Mouse (Mus musculus) left cerebral cortex, adult 2 months (tissue): ENCODE measurements around the gene Rasl10b. TPM values are rescaled to one million over a fixed set of nuclear protein-coding genes. Genes with fewer than 3 reads are reported as not detected.

Experiments used
- DNase-seq, 2 experiments: peaks; one replicate each; pipeline ENCODE4 v3.0.0; 2021 to 2022; ENCODE audit warnings: low spot score in 2 of 2, mixed read lengths in 1 of 2; ENCODE audit errors: extremely low spot score in 1 of 2
- H3K27ac ChIP-seq: fragments of 200-600 bp; 2 replicates; pipeline ENCODE4 v1.8.1; 2022
- H3K4me3 ChIP-seq: fragments of 200-600 bp; 2 replicates; pipeline ENCODE4 v1.8.1; 2022
- CTCF ChIP-seq: fragments of 200-600 bp; IDR thresholded peaks from 2 replicates; pipeline ENCODE4 v1.8.1; 2022; ENCODE audit warnings: antibody characterized with exemption, mild to moderate bottlenecking, moderate library complexity
- intact Hi-C: fragments of 180-260 bp; cut with DNase I; formaldehyde crosslinking; loops from one replicate; pipeline ENCODE4 v1.15.1; 2025
- long read RNA-seq, 2 experiments: library from polyadenylated mRNA; stranded (forward); transcript quantifications; one replicate each; pipeline ENCODE4 v2.0.0; 2021; ENCODE audit warnings: borderline mapping rate in 2 of 2
- total RNA-seq, 2 experiments: library from RNA; stranded (reverse); gene quantifications; 2 replicates each; pipeline ENCODE4 v1.2.3; 2021

Rasl10b gene
- 100 to 1,000 TPM; 237 to 267 TPM for total RNA-seq
- long read RNA-seq, experiment 1, transcript Rasl10b-204 (4 exons, 3,249 nt) = minor isoform, 8 of 238 reads
- long read RNA-seq, experiment 1, transcript Rasl10b-202 (4 exons, 3,156 nt) = major isoform, 172 of 238 reads
- long read RNA-seq, experiment 1, transcript Rasl10b-201 (4 exons, 996 nt) = minor isoform, 8 of 238 reads
- long read RNA-seq, experiment 1, partial matches to known transcripts = 38 of 238 reads
- long read RNA-seq, experiment 1, other reads (novel, unspliced or antisense) = 12 of 238 reads
- long read RNA-seq, experiment 2, transcript Rasl10b-202 (4 exons, 3,156 nt) = major isoform, 178 of 264 reads
- long read RNA-seq, experiment 2, transcript Rasl10b-204 (4 exons, 3,249 nt) = minor isoform, 10 of 264 reads
- long read RNA-seq, experiment 2, transcript Rasl10b-201 (4 exons, 996 nt) = minor isoform, 12 of 264 reads
- long read RNA-seq, experiment 2, partial matches to known transcripts = 41 of 264 reads
- long read RNA-seq, experiment 2, other reads (novel, unspliced or antisense) = 22 of 264 reads

GRCm38 (mm10) chr11:83409087-83409754, at the start of gene Rasl10b:
Rasl10b (plus strand) TSS chr11:83409137.
- intact Hi-C loops = no loop called here
- H3K27ac ChIP-seq = peak within 1 kb of the TSS; percentile 91
- DNase-seq = no peak

GRCm38 (mm10) chr11:83364656-83365055, 44.3 kb upstream of the Rasl10b start:
- no peak for DNase-seq
- Histone ChIP-seq H3K4me3 (no peak overlapping the region), H3K27ac (no peak overlapping the region)
- intact Hi-C loops = no loop called here
- no peak for TF ChIP-seq CTCF

More at GRCm38 (mm10) chr11:83409087-83409754, at the start of gene Rasl10b:
- H3K4me3 ChIP-seq = peak within 1 kb of the TSS; percentile 81
- no peak for TF ChIP-seq CTCF

- Histone ChIP-seq H3K4me3 (no peak overlapping the region), H3K27ac (no peak overlapping the region; the same call in 1 of the 2 replicates)
- no peak for TF ChIP-seq CTCF
- peak in 1 of 2 experiments; percentile 29 for DNase-seq
- intact Hi-C loops = loop anchor here (5.0 kb wide), 1 partner anchor 46 kb away; no protein-coding TSS in a partner anchor
Measured at GRCm38 (mm10) chr11:83371267-83371666, 37.7 kb upstream of the Rasl10b start.

GRCm38 (mm10) chr11:83379745-83380341, 29.1 kb upstream of the Rasl10b start:
- intact Hi-C loops = no loop called here
- TF ChIP-seq CTCF = no peak
- DNase-seq = no peak

GRCm38 (mm10) chr11:83382876-83383531, 25.9 kb upstream of the Rasl10b start:
- TF ChIP-seq CTCF = no peak
- Histone ChIP-seq H3K27ac (peak overlapping the region; percentile 26; the same call in 1 of the 2 replicates), H3K4me3 (no peak overlapping the region)
- no peak for DNase-seq
- intact Hi-C loops = no loop called here

More at GRCm38 (mm10) chr11:83379745-83380341, 29.1 kb upstream of the Rasl10b start:
- Histone ChIP-seq H3K27ac (no peak overlapping the region), H3K4me3 (no peak overlapping the region)

- intact Hi-C loops = no loop called here
- Histone ChIP-seq H3K4me3 (no peak overlapping the region), H3K27ac (no peak overlapping the region; the same call in 1 of the 2 replicates)
- no peak for DNase-seq
- no peak for TF ChIP-seq CTCF
Measured at GRCm38 (mm10) chr11:83383532-83383887, 25.4 kb upstream of the Rasl10b start.

GRCm38 (mm10) chr11:83393062-83393461, 15.9 kb upstream of the Rasl10b start:
- DNase-seq = no peak
- TF ChIP-seq CTCF = no peak
- Histone ChIP-seq H3K4me3 (no peak overlapping the region), H3K27ac (peak overlapping the region; percentile 79)
- intact Hi-C loops = no loop called here

GRCm38 (mm10) chr11:83394802-83395439, 14.0 kb upstream of the Rasl10b start:
- no peak overlapping the region; the same call in 1 of the 2 replicates for H3K27ac ChIP-seq
- DNase-seq = no peak
- no peak for TF ChIP-seq CTCF
- intact Hi-C loops = no loop called here
- no peak overlapping the region for H3K4me3 ChIP-seq

- Histone ChIP-seq H3K27ac (no peak overlapping the region), H3K4me3 (no peak overlapping the region)
- TF ChIP-seq CTCF = no peak
- DNase-seq = no peak
- intact Hi-C loops = no loop called here
Measured at GRCm38 (mm10) chr11:83397626-83398025, 11.3 kb upstream of the Rasl10b start.

GRCm38 (mm10) chr11:83398724-83399123, 10.2 kb upstream of the Rasl10b start:
- H3K4me3 ChIP-seq = no peak overlapping the region
- intact Hi-C loops = no loop called here
- H3K27ac ChIP-seq = no peak overlapping the region
- no peak for DNase-seq
- TF ChIP-seq CTCF = no peak

- DNase-seq = no peak
- intact Hi-C loops = no loop called here
- Histone ChIP-seq H3K27ac (no peak overlapping the region; the same call in 1 of the 2 replicates), H3K4me3 (no peak overlapping the region)
- TF ChIP-seq CTCF = no peak
Measured at GRCm38 (mm10) chr11:83403787-83404186, 5.2 kb upstream of the Rasl10b start.
